Mouse (Mus musculus) right cerebral cortex, postnatal 10 days (tissue): ENCODE data around the gene Kif26a.

Experiments
- DNase-seq, 2 experiments: peaks; one replicate each; pipeline ENCODE4 v3.0.0; 2021; ENCODE audit warnings: low spot score in 2 of 2

Kif26a gene

DNA sequence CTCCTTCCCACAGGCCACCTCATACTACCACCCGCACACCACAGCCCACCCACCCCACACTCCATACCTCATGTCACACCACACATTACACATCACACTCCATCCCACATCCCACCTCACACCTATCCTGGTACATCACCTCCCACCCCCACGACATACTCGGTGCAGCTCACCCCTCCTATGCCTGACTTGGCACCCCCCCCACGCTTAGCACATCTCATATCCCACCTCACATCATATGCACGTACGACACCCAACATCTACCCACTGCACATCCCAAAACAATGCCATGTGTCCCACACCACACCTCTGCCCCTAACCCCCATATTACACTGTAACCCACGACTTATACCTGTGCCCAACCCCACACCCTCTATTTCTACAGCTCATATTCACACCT, 69.5 kb downstream of the Kif26a start:
- DNase-seq, result no peak

DNA sequence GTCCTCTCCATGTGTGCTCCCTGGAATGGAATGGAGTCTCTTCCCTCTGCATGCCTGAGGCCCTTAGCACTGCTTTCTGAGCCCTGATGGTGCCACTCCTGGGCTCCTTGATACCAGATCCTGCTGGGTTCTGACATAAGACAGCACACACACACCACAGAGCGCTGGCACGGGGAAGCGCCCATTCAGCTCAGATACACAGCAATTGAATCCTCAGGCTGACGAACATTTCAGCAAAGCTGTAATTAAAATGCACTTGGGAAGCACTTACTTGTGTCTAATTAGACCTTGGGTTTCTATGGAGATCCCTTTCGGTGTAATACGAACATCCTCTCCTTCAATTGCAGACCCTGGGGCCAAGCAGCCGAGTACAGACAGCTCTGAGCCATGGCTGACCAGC, 71.0 kb downstream of the Kif26a start:
- peak; percentile 69 to 71 for DNase-seq

- DNase-seq, result no peak
Observed at GRCm38 (mm10) chr12:112217681-112218080, 71.7 kb downstream of the Kif26a start.

DNA sequence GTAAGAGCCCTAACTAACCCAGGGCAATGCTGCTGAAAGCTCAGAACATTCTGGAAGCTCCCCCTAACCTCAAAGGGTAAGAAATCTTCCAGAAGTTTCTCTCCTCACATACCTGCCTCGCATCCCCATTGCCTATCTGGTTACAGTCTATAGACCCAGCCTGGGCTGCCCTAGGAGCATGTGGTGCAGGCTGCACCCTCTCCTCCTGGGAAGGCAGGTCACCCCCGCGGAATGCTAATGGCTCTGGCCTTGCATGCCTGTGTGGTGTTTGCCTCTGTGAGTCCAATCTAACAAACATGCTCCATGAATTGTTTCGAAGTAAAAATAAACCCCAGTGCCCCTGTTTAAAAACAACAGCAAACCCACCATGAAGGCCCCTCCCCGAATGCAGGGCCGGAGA, 75.3 kb downstream of the Kif26a start:
- no peak for DNase-seq

DNA sequence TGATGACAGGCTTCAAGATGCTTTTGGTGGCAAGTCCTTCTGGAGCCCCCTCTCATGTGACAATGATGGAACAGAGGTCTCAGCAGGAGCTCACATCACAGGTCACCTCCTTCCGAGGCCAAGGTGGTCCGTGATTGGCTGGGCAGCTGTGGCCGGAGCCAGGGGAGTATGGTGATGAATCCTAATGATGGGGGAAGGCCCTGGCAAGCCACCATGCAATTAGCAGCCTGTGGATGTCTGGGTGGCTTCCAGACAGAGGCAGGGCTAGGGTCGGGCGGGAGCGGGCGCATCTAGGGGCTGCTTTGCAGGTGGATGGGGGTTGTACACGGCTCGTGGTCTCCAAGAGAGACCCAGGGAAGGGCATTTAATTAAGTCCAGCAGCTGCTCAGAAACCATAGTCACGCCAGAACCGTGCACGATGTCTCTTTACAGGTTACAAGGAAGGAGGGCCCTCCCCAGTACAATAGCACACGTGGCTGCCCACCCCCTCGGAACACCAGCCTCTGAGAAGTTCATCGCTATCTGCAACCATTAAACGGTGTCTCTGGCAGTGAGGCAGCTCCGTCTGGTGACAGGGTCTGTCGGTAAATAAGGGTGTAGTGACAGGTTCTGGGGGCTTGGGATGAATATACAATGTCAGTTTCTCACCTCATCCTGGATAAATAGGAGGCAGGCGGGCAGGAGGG, 75.9 kb downstream of the Kif26a start:
- DNase-seq, result peak; percentile 80 to 81

- DNase-seq, result no peak
Observed at GRCm38 (mm10) chr12:112223721-112224337, 77.8 kb downstream of the Kif26a start.

- no peak for DNase-seq
Observed at GRCm38 (mm10) chr12:112226238-112226637, 80.2 kb downstream of the Kif26a start.

GRCm38 (mm10) chr12:112226656-112227055, 80.6 kb downstream of the Kif26a start:
- DNase-seq, result no peak

GRCm38 (mm10) chr12:112229084-112229483, 83.1 kb downstream of the Kif26a start:
- no peak for DNase-seq

DNA sequence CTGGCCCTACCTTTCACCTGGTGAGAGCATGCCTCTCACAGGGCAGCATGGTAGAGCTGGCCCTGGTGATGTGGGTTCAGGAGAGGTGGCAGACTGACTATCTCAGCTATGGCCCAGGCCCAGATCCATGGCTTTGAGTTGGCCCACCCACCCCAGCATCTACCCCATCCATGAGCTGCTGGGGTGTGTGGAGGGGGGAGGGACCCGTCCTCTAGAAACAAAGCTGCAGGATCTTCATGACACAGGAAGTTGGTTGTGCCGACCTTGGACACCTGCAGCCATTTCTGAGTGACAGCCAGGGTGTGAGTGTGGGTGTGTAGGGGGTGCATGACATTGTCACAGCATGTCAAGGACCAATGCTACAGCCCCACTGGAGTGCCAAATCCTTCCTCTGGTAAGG, 84.2 kb downstream of the Kif26a start:
- DNase-seq, result no peak
